Mouse (Mus musculus): ENCODE measurements around the gene Rnf169. TPM values are rescaled to one million over a fixed set of nuclear protein-coding genes. Genes with fewer than 3 reads are reported as not detected.

The Rnf169 gene
- total and polyA plus RNA-seq, 2 experiments from 2014 or later, result 4.3 to 23.6 TPM

- ATAC-seq (no peak), DNase-seq (no peak)
- no peak for TF ChIP-seq CTCF (IDR thresholded peaks at IDR 0.05; ENCODE audit: low read depth)
- Histone ChIP-seq H3K9me3 (ENCODE audit: low read length) (no peaks in the 10 kb centered on the region), H3K9ac (no peak overlapping the region), H3K27me3 (ENCODE audit: insufficient read depth, low read length) (no peaks in the 10 kb centered on the region), H3K36me3 (ENCODE audit: insufficient read depth) (no peaks in the 10 kb centered on the region), H3K4me1 (ENCODE audit: insufficient read depth) (peaks cover 13% of the 10 kb centered on the region; the same call in 1 of the 2 replicates), H3K4me3 (ENCODE audit: low read depth, low read length) (no peak overlapping the region), H3K4me2 (ENCODE audit: low read depth) (no peak overlapping the region), H3K27ac (ENCODE audit: low read depth, low read length) (no peak overlapping the region)
- WGBS, result 61% methylated on average over 2 of the region's 2 CpGs
These were observed 8.3 kb downstream of the Rnf169 start for GRCm38 (mm10) chr7:99971926-99972325.

GRCm38 (mm10) chr7:99969151-99969550, 11.1 kb downstream of the Rnf169 start:
- DNase-seq (no peak), ATAC-seq (no peak)
- Histone ChIP-seq H3K9ac (no peak overlapping the region), H3K9me3 (ENCODE audit: low read length) (no peaks in the 10 kb centered on the region), H3K36me3 (ENCODE audit: insufficient read depth) (no peaks in the 10 kb centered on the region), H3K27ac (ENCODE audit: low read depth, low read length) (0 out of 2 replicates have a peak overlapping the region, but pooled peaks have one; percentile 10), H3K4me2 (ENCODE audit: low read depth) (no peak overlapping the region), H3K4me3 (ENCODE audit: low read depth, low read length) (no peak overlapping the region), H3K27me3 (ENCODE audit: insufficient read depth, low read length) (no peaks in the 10 kb centered on the region), H3K4me1 (ENCODE audit: insufficient read depth) (peaks cover 35% of the 10 kb centered on the region)
- WGBS, result 74% methylated on average over 4 of the region's 4 CpGs
- TF ChIP-seq CTCF (IDR thresholded peaks at IDR 0.05; ENCODE audit: low read depth), result no peak

DNA sequence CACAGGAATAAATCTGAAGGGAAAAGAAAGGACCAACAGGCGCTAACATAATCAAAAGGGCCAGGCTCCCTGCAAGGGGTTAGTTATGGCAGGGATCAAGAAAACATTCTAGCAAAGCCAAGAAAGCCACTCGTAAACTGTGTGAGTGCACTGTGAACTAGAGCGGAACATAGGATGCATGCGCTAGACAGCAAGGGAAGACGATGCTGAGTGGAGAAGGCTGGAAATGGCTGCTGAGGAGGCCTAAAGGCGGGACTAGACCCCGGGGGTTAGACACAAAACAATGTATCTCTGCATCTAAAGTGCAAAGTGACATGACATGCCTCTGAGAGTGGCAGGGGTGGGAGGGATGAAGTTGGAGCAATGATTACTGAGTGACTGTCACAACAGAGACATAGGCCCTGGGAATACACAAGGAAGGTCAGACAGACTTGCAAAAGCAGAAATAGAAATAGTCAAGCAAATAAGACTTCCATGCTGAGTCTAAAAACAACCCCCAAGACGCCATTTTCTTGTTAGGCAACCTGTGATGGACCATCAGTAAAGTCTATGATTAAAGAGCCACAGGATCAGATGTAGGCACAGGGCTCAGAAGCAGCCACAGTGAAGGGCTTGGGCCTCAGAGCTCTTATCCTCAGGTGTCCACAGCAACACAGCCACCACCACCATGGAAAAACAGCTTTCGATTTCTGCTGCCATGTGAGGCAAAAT, 14.1 kb downstream of the Rnf169 start:
- Histone ChIP-seq H3K9ac (peak overlapping the region; percentile 57), H3K27me3 (ENCODE audit: insufficient read depth, low read length) (no peaks in the 10 kb centered on the region), H3K27ac (ENCODE audit: low read depth, low read length) (peak overlapping the region; percentile 97), H3K36me3 (ENCODE audit: insufficient read depth) (no peaks in the 10 kb centered on the region), H3K4me2 (ENCODE audit: low read depth) (no peak overlapping the region), H3K9me3 (ENCODE audit: low read length) (no peaks in the 10 kb centered on the region), H3K4me3 (ENCODE audit: low read depth, low read length) (no peak overlapping the region), H3K4me1 (ENCODE audit: insufficient read depth) (peaks cover 45% of the 10 kb centered on the region)
- ATAC-seq (peak; percentile 44), DNase-seq (peak; percentile 54)
- WGBS, result 34% methylated on average over 9 of the region's 9 CpGs
- TF ChIP-seq CTCF (IDR thresholded peaks at IDR 0.05; ENCODE audit: low read depth), result no peak

DNA sequence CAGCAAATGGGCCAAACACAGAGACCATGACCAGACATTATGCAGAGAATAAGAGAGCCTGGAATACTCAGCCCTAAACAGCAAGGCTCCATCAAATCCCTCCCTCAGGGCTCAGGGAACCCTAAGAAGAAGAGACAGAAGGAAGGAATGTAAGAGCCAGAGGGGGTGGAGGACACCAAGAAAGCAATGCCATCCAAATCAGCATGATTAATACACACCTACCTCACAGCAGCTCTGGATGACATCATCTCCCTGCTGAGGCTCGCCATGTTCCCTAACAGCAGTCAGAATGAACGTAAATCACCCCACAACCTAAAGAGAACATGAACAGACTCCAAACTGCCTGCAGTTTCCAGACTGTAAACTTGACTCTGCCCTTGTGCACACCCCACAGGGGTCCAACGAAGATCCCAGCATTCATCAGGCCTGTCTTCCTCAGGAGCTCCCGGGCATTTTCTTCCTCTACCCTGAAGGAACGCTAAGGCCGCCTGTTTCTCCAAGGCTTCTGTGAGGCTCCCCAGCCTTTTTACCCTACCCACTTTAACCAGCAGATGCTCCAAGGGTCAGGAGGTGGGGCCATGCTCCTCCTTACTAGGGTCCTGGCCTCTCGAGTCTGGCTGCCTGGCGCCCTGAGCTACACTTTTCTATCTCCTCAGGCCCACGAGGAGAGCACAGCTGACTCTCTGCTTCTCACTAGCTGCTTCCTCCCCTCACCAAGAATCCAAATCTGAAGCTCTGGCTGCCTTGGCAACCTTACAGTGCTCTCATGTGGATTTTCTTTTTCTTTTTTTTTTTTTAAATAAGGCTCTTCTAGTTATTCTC, 15.0 kb downstream of the Rnf169 start:
- H3K4me3 ChIP-seq (ENCODE audit: low read depth, low read length), result peak overlapping the region; percentile 18
- peak overlapping the region; percentile 57 for H3K9ac ChIP-seq
- ATAC-seq (peak; percentile 86), DNase-seq (peak; percentile 86)
- H3K9me3 ChIP-seq (ENCODE audit: low read length), result no peaks in the 10 kb centered on the region
- no peaks in the 10 kb centered on the region for H3K36me3 ChIP-seq (ENCODE audit: insufficient read depth)
- peak overlapping the region; percentile 49 for H3K4me2 ChIP-seq (ENCODE audit: low read depth)
- H3K27ac ChIP-seq (ENCODE audit: low read depth, low read length), result peak overlapping the region; percentile 97
- H3K27me3 ChIP-seq (ENCODE audit: insufficient read depth, low read length), result no peaks in the 10 kb centered on the region
- peaks cover 45% of the 10 kb centered on the region for H3K4me1 ChIP-seq (ENCODE audit: insufficient read depth)
- WGBS, result 22% methylated on average over 9 of the region's 9 CpGs
- TF ChIP-seq CTCF (IDR thresholded peaks at IDR 0.05; ENCODE audit: low read depth), result no peak

DNA sequence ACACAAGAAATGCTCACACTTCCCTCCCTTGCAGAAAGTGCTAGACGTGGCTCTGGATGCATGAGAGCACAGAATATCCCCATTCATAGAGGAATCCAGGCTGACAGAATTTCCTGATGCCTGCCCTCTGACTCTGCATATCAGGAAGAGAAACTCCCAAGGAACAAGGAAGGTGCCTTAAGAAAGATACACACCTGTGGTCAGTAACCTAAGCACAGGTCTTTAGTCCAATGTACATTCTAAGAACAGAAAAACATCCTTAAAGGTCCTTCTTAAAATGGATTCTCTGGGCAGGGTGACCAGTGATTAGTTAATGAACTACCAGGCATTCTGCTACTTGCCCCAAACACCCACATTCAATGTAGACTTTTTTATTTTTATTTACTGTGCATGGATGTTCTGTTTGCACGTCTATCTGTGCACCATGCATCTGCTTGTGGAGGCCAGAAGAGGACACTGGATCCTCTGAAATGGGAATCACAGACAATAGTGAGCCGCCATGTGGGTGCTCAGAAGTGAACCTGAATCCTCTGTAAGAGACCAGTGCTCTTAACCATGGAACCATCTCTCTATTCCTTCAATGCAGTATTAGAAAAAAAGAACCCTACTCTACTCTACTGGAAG, 16.9 kb downstream of the Rnf169 start:
- peak overlapping the region; percentile 24 for H3K4me2 ChIP-seq (ENCODE audit: low read depth)
- no peaks in the 10 kb centered on the region for H3K9me3 ChIP-seq (ENCODE audit: low read length)
- no peak overlapping the region for H3K9ac ChIP-seq
- 0 out of 2 replicates have a peak overlapping the region, but pooled peaks have one; percentile 3 for H3K4me3 ChIP-seq (ENCODE audit: low read depth, low read length)
- H3K27me3 ChIP-seq (ENCODE audit: insufficient read depth, low read length), result no peaks in the 10 kb centered on the region
- H3K27ac ChIP-seq (ENCODE audit: low read depth, low read length), result peak overlapping the region; percentile 5; the same call in 1 of the 2 replicates
- ATAC-seq (no peak), DNase-seq (no peak)
- 69% methylated on average over 3 of the region's 3 CpGs for WGBS
- no peak for TF ChIP-seq CTCF (IDR thresholded peaks at IDR 0.05; ENCODE audit: low read depth)
- H3K4me1 ChIP-seq (ENCODE audit: insufficient read depth), result peaks cover 40% of the 10 kb centered on the region
- H3K36me3 ChIP-seq (ENCODE audit: insufficient read depth), result no peaks in the 10 kb centered on the region

GRCm38 (mm10) chr7:99962536-99963236, 17.6 kb downstream of the Rnf169 start:
- Histone ChIP-seq H3K9ac (no peak overlapping the region), H3K27ac (ENCODE audit: low read depth, low read length) (peak overlapping the region; percentile 54; the same call in 1 of the 2 replicates), H3K4me2 (ENCODE audit: low read depth) (peak overlapping the region; percentile 24), H3K9me3 (ENCODE audit: low read length) (no peaks in the 10 kb centered on the region), H3K27me3 (ENCODE audit: insufficient read depth, low read length) (no peaks in the 10 kb centered on the region), H3K4me3 (ENCODE audit: low read depth, low read length) (no peak overlapping the region), H3K36me3 (ENCODE audit: insufficient read depth) (no peaks in the 10 kb centered on the region), H3K4me1 (ENCODE audit: insufficient read depth) (peaks cover 40% of the 10 kb centered on the region)
- 61% methylated on average over 8 of the region's 8 CpGs for WGBS
- no peak for DNase-seq
- no peak for ATAC-seq
- TF ChIP-seq CTCF (IDR thresholded peaks at IDR 0.05; ENCODE audit: low read depth), result no peak

Measured in forebrain, postnatal 0 days (tissue).